Mouse (Mus musculus) large intestine, adult 2 months (tissue): ENCODE data around the gene Lrch3. TPM values are rescaled to one million over a fixed set of nuclear protein-coding genes. Genes with fewer than 3 reads are reported as not detected.
"Not testable (repeated sequence)": the region's sequence is repeated elsewhere in the genome, so short reads cannot be mapped to it uniquely, and the experiment has no call there.

Source experiments
- DNase-seq: peaks from one replicate; pipeline ENCODE4 v3.0.0-alpha.2; 2012; ENCODE audit warnings: low read depth, low spot score
- WGBS: fragments of 180-500 bp; shearing (Covaris S2); methylation state at CpG from one replicate; pipeline ENCODE4 v1.1.7; 2018; 5-methylcytosine and 5-hydroxymethylcytosine counted together
- polyA plus RNA-seq: library from polyadenylated mRNA; depleted of rRNA; stranded (reverse); fragments of >200 nt; gene quantifications from 2 replicates; pipeline ENCODE4 v1.2.3, GENCODE M21; 2012

Gene Lrch3
- polyA plus RNA-seq, 1 experiment: 9.1 TPM

DNA sequence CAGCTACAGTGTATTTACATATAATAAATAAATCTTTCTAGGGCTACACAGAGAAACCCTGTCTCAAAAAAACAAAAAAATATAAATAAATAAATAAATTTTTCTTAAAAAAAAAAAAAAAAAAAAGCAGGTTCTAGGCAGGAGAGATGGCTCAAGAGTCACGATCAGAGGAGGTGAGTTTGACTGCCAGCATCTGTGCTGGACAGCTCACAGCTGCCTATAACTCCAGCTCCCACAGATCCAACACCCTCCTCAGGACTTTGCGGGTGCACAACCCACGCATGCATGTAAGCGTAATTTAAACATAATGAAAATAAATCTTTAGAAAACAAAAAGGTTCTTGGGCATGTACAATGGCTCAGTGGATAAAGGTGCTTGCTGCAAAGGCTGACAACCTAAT is 122.1 kb downstream of the Lrch3 start:
- DNase-seq: no peak
- WGBS: 89% methylated on average over 4 of the region's 4 CpGs

GRCm38 (mm10) chr16:33042682-33043081 is 128.8 kb downstream of the Lrch3 start:
- no peak for DNase-seq
- 95% methylated on average over 1 of the region's 1 CpGs for WGBS

DNA sequence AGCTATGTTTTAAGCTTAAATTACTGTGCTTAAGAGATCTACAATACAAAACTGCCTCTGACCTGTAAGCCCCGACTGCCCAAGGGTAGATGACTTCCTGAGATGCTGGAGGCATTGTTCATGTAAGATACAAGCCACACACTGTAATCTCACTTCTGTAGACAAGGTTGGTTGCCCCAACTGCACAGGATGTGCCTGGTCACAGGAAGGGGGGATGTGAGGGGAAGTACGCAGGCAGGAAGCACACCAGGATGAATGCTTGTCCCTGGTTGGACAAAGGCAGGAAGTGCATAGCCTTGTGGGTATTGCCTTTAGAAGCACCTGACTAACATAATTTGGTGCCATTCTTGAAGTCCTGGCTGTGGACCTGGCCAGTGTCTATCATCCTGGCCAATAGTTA is 129.4 kb downstream of the Lrch3 start:
- no peak for DNase-seq

GRCm38 (mm10) chr16:33048004-33048403 is 134.1 kb downstream of the Lrch3 start:
- 88% methylated on average over 1 of the region's 1 CpGs for WGBS
- DNase-seq: no peak

More for the DNA sequence above, 129.4 kb downstream of the Lrch3 start:
- WGBS: 68% methylated on average over 2 of the region's 2 CpGs

GRCm38 (mm10) chr16:33048686-33049085 is 134.8 kb downstream of the Lrch3 start:
- 52% methylated on average over 2 of the region's 2 CpGs for WGBS
- no peak for DNase-seq

GRCm38 (mm10) chr16:33049809-33050208 is 135.9 kb downstream of the Lrch3 start:
- 84% methylated on average over 16 of the region's 16 CpGs for WGBS
- DNase-seq: no peak

DNA sequence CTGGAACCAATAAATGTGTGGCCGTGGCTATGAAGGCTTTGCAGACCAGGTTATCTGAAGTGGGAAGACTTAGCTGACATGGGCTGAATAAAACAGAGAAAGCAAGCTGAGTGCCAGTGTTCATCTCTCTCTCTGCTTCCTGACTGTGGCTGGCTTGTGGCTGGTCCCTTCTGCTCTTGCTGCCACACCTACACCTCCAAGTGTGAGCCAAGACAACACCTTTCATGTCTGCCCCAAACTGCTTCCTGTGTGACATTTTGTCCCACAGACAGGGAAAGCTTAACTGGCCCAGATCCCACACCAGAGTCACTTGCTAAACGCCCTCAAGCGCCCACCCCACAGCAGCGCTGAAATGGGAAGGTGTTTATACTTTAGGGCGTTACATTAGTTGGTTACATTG is 139.2 kb downstream of the Lrch3 start:
- DNase-seq: no peak
- WGBS: 57% methylated on average over 5 of the region's 5 CpGs

DNA sequence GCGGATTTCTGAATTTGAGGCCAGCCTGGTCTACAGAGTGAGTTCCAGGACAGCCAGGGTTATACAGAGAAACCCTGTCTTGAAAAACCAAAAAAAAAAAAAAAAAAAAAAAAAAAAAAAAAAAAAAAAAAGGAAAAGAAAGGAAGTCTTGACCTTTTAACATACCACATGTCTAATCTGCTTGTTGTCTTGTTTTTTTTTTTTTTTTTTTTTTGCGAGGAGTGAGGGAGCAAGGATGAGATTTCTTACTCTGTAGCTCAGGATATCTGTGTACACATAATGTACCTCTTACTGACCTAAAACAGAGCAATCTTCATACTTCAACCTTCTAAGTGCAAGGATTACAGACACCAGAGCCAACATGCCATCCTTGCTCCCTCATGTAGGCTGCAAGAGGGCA is 141.0 kb downstream of the Lrch3 start:
- WGBS: 78% methylated on average over 2 of the region's 2 CpGs

GRCm38 (mm10) chr16:33055655-33056054 is 141.8 kb downstream of the Lrch3 start:
- WGBS: 11% methylated on average over 10 of the region's 10 CpGs
- no peak for DNase-seq

More for the DNA sequence above, 141.0 kb downstream of the Lrch3 start:
- not testable (repeated sequence) for DNase-seq

DNA sequence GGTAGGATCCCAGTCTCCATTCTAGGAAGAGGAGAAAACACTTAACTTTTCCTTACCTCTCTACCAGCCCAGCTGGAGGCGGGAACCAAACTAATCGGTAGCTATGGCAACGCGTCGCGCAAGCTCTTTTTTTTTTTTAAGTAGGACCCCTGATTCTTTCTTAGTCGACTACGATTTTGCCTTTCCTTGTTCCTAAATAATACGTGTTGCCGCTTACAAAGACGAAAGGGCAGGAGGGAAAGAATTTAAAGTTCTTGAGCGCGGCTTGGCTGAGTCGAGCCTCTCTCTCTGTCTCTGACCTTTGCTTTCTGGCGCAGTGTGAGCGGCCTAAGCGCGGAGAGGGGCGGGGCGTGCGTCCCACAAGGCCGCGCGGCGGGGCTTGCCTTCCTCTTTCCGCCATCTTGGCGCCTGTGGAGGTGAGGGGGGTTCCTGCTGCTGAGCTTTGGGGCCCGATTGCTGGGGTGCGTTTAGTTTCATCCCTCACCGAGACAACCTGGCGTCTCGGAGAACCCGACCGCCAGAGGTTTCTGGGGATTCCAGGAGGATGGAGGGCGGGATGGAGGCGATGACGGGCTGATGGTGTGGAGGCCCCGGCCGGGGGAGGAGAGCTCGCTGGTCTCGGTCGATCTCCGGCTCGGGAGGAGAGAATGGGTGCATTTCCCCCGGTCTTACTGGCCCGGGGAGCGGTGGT is 142.3 kb downstream of the Lrch3 start, which contains the start of the genes Iqcg and Rpl35a:
Gene Iqcg (minus strand): TSS at position 124 of the 691 bp plus-strand sequence.
Gene Rpl35a (plus strand): TSS at position 359 of the 691 bp plus-strand sequence.
- peak; percentile 78 for DNase-seq
- WGBS: under 1% methylated on average over 47 of the region's 47 CpGs

DNA sequence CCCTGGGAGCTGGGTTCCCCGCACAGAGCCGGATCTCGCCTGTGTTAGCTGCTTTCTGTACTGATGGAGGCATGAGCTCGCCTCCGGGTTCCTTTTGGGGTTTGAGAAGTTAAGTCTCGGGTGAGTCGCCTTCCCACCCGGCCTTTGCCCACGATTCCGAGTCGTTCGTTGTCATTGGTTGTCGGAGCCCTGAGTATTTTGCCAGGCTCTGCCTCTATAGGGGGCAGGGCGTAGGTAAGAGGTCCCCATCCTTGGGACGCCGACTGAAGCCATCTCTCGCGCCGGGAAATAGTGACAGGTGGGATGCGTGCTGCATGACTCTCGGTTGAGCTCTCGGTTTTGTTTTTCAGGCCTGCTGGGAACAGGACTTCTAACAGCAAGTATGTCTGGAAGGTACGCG is 142.9 kb downstream of the Lrch3 start:
- WGBS: under 1% methylated on average over 24 of the region's 24 CpGs
- DNase-seq: no peak

DNA sequence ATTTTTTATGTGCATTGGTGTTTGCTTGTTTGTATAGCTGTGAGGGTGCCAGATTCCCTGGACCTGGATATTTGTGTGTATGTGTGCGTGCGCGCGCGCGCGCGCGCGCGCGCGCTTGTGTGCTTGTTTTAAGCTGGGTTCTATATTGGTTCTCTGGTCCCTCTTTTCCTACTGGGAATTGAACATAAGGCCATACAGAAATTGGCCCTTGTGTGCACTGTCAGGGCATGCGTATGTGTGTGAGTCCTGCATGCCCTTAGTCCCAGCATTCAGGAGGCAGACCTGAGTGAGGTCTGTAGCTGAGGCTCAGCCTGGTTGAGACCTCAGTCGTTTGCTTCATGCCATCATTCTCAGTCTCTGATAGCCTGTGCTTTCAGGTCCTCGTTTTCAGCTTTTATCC is 144.1 kb downstream of the Lrch3 start:
- no peak for DNase-seq
- WGBS: 86% methylated on average over 16 of the region's 16 CpGs

GRCm38 (mm10) chr16:33058656-33059055 is 144.8 kb downstream of the Lrch3 start:
- not testable (repeated sequence) for DNase-seq
- WGBS: 37% methylated on average over 9 of the region's 9 CpGs

DNA sequence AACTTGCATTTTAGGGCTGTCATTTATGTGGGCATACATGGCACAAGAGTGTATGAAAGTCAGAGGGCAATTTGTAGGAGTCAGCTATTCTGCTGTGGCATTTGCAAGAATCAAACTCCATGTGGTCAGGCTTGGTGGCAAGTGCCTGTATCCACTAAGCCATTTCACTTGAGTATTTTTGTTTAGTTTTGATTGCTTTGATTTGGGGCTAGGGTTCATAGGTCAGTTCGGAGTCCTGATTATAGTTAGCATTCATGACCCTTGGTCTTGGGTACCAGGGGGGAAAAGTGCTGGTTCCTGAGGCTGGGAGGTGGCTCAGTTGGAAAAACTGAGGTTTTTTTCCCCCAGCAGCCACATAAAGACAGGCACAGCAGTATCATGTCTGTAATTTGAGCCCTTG is 145.6 kb downstream of the Lrch3 start:
- 69% methylated on average over 1 of the region's 1 CpGs for WGBS
- DNase-seq: no peak

DNA sequence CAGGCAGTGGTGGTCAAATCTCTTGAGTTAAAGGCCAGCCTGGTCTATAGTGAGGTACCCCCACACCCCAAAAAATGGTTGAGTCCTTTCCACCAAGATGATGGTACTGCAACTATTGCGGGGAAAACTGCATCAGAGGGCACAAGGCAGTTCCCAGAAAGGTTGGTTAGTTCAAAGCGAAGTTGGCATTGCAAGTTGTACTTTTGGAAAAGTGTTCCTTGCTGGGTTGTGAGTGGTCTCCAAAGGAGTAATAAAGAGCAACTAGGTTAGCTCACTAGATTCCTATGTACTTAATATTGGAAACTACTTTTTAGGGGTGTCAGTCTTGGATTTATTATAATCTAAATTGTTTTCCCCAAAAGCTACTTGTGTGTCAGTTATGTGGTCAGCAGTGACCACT is 147.0 kb downstream of the Lrch3 start:
- WGBS: 89% methylated on average over 2 of the region's 2 CpGs
- DNase-seq: no peak

DNA sequence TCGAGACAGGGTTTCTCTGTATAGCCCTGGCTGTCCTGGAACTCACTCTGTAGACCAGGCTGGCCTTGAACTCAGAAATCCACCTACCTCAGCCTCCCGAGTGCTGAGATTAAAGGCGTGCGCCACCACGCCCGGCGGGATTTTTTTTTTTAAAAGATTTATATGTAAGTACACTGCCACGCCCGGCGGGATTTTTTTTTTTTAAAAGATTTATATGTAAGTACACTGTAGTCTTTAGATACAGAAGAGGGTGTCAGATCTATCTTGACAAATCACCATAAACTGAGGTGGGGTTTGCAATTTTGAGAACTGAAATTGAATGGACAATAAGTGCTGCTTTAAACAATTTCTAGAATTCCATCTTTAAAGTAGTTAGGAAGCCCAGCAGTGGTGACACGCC is 147.5 kb downstream of the Lrch3 start:
- WGBS: 54% methylated on average over 11 of the region's 11 CpGs
- no peak for DNase-seq

DNA sequence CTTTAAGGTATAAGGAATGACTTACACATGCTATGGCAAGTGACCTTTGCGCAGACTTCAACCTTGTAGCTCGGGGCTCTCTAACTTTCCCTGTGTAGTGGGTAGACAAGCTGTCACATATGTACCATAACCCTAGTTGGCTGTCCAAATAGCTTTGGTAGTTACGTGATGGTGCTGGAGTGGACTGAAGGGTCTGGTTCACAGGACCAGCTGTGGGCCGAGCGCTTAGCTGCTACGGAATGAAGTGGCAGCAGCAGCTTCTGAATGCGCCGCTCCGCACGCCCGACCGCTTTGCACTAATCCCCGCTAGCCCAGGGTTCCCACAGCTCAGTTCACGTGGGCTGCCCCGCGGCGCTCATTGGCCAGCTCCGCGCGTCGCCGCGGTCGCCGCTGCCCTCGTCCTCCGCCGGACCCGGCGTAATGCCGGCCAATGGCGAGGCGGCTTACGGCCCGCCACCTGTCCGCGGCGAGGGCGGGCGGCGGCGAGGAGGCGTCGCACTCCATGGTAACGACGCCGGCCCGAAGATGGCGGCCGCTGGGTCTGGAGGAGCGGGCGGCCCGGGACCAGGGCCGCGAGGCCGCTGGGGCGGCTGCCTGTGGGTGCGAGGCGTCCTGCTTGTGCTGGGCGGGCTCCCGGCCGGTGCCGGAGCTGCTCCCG is 148.3 kb downstream of the Lrch3 start, which contains the start of gene Lmln:
Gene Lmln (plus strand): TSS at position 498 of the 658 bp plus-strand sequence.
- WGBS: under 1% methylated on average over 64 of the region's 64 CpGs
- DNase-seq: peak; percentile 61

DNA sequence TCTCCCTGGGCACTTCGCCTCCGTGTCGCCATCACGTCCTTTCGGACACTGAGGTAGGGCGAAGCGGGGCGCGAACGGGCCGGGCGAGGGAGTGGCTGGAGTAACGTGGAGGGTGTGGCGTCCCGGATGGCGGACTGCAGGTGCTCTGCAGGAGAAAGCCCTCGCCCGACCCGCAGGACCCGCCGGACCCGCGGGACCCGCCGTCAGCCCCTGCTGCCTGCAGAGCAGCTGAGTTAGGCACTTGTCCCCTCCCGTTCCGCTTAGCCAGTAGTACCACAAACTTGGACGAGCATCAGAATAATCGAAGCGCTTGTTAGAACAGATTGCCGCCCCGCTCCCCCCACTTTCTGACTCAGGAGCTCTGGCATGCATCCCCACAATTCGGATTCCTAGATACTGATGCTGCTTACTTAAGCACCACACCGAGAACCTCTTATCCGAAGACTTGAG is 148.8 kb downstream of the Lrch3 start:
- under 1% methylated on average over 35 of the region's 35 CpGs for WGBS
- no peak for DNase-seq

GRCm38 (mm10) chr16:33063267-33063666 is 149.4 kb downstream of the Lrch3 start:
- 9% methylated on average over 7 of the region's 7 CpGs for WGBS
- no peak for DNase-seq

- WGBS: 83% methylated on average over 9 of the region's 9 CpGs
- DNase-seq: no peak
Measured at GRCm38 (mm10) chr16:33064636-33065035, 150.7 kb downstream of the Lrch3 start.
